Mouse (Mus musculus): ENCODE measurements at regions not wholly inside any gene's neighbourhood (a gene's known extent, or its start where the extent isn't known, plus 50 kb on each side); places are given as distances from the start of the nearest gene placed in this dataset.

GRCm38 (mm10) chr8:8562268-8562667 is 98.8 kb downstream of the Efnb2 start:
- no peak for DNase-seq

- DNase-seq: no peak
Measured at GRCm38 (mm10) chr8:8558050-8558449, 103.0 kb downstream of the Efnb2 start.

GRCm38 (mm10) chr8:8556152-8556551 is 104.9 kb downstream of the Efnb2 start:
- DNase-seq: no peak

- no peak for DNase-seq
Measured at GRCm38 (mm10) chr8:8554691-8555090, 106.4 kb downstream of the Efnb2 start.

- DNase-seq: no peak
Measured at GRCm38 (mm10) chr8:8552779-8553178, 108.3 kb downstream of the Efnb2 start.

- DNase-seq: no peak
Measured at GRCm38 (mm10) chr8:8536626-8537025, 124.4 kb downstream of the Efnb2 start.

GRCm38 (mm10) chr8:8534787-8535186 is 126.3 kb downstream of the Efnb2 start:
- no peak for DNase-seq

GRCm38 (mm10) chr8:8532907-8533306 is 128.1 kb downstream of the Efnb2 start:
- DNase-seq: peak; percentile 51

GRCm38 (mm10) chr8:8530540-8530939 is 130.5 kb downstream of the Efnb2 start:
- no peak for DNase-seq

GRCm38 (mm10) chr8:8521532-8521931 is 139.5 kb downstream of the Efnb2 start:
- no peak for DNase-seq

- DNase-seq: no peak
Measured at GRCm38 (mm10) chr8:8519772-8520191, 141.3 kb downstream of the Efnb2 start.

- DNase-seq: no peak
Measured at GRCm38 (mm10) chr8:8517599-8517998, 143.4 kb downstream of the Efnb2 start.

- DNase-seq: no peak
Measured at GRCm38 (mm10) chr8:8516272-8516671, 144.8 kb downstream of the Efnb2 start.

GRCm38 (mm10) chr8:8499921-8500320 is 161.1 kb downstream of the Efnb2 start:
- DNase-seq: no peak

- DNase-seq: no peak
Measured at GRCm38 (mm10) chr8:8498753-8499152, 162.3 kb downstream of the Efnb2 start.

GRCm38 (mm10) chr8:8495472-8495871 is 165.6 kb downstream of the Efnb2 start:
- DNase-seq: no peak

- no peak for DNase-seq
Measured at GRCm38 (mm10) chr8:8494281-8494680, 166.8 kb downstream of the Efnb2 start.

- DNase-seq: no peak
Measured at GRCm38 (mm10) chr8:8491908-8492307, 169.1 kb downstream of the Efnb2 start.

GRCm38 (mm10) chr8:8489784-8490183 is 171.3 kb downstream of the Efnb2 start:
- DNase-seq: no peak

- DNase-seq: no peak
Measured at GRCm38 (mm10) chr8:8488695-8489571, 172.1 kb downstream of the Efnb2 start.

- DNase-seq: peak; percentile 66
Measured at GRCm38 (mm10) chr8:8488191-8488694, 172.8 kb downstream of the Efnb2 start.

- DNase-seq: peak; percentile 52
Measured at GRCm38 (mm10) chr8:8487706-8488105, 173.3 kb downstream of the Efnb2 start.

- DNase-seq: no peak
Measured at GRCm38 (mm10) chr8:8486866-8487265, 174.2 kb downstream of the Efnb2 start.

- no peak for DNase-seq
Measured at GRCm38 (mm10) chr8:8485252-8485651, 175.8 kb downstream of the Efnb2 start.

All from adrenal gland, adult 2 months (tissue).